Mouse (Mus musculus) forebrain, embryonic 14.5 days (tissue): ENCODE results near the gene Adm2. TPM values are rescaled to one million over a fixed set of nuclear protein-coding genes. Genes with fewer than 3 reads are reported as not detected.

Experiments used
- ATAC-seq: fragments of 200-750 bp; cut with Nextera tagmentation; 2 replicates; pipeline ENCODE4 v1.8.0; 2017; ENCODE audit warnings: mild to moderate bottlenecking, moderate library complexity
- DNase-seq: peaks from one replicate; pipeline ENCODE4 v3.0.0-alpha.2; 2015; ENCODE audit warnings: low spot score
- H3K27ac ChIP-seq: fragments of 300-500 bp; sonication (generic); 2 replicates; pipeline ENCODE4 v1.5.1; 2014; ENCODE audit warnings: low read depth, mild to moderate bottlenecking, control low read depth, low read length, moderate library complexity
- H3K27me3 ChIP-seq: fragments of 300-500 bp; sonication (generic); replicated peaks from 2 replicates; pipeline ENCODE4 v1.6.1; 2014; ENCODE audit warnings: low read length, control low read depth, mixed read lengths; ENCODE audit not compliant: control insufficient read depth, insufficient read depth
- H3K36me3 ChIP-seq: fragments of 300-500 bp; sonication (generic); 2 replicates; pipeline ENCODE4 v1.6.1; 2014; ENCODE audit warnings: low read length, control low read depth; ENCODE audit not compliant: control insufficient read depth, insufficient read depth
- H3K4me1 ChIP-seq: fragments of 300-500 bp; sonication (generic); 2 replicates; pipeline ENCODE4 v1.6.1; 2014; ENCODE audit warnings: antibody characterized with exemption, low read length, control low read depth; ENCODE audit not compliant: control insufficient read depth, insufficient read depth
- H3K4me2 ChIP-seq: fragments of 300-500 bp; sonication (generic); 2 replicates; pipeline ENCODE4 v1.6.1; 2014; ENCODE audit warnings: mild to moderate bottlenecking, control low read depth, low read length
- H3K4me3 ChIP-seq: fragments of 300-500 bp; sonication (generic); 2 replicates; pipeline ENCODE4 v1.5.1; 2014; ENCODE audit warnings: low read depth, low read length, control low read depth
- H3K9ac ChIP-seq: fragments of 300-500 bp; sonication (generic); 2 replicates; pipeline ENCODE4 v1.6.1; 2014; ENCODE audit warnings: mild to moderate bottlenecking, low read length, control low read depth, moderate library complexity
- H3K9me3 ChIP-seq: fragments of 300-500 bp; sonication (generic); replicated peaks from 2 replicates; pipeline ENCODE4 v1.6.1; 2016; ENCODE audit warnings: low read length, control low read depth, mixed read lengths; ENCODE audit not compliant: control insufficient read depth
- WGBS: fragments of 180-500 bp; shearing (Covaris S2); extraction: QIAGEN DNeasy Blood & Tissue Kit; methylation state at CpG from one replicate; pipeline ENCODE4 v1.1.7; 2014; 5-methylcytosine and 5-hydroxymethylcytosine counted together
- polyA plus RNA-seq: library from polyadenylated mRNA; unstranded; fragments of >200 nt; fragmentation: Nextera tagmentation; extraction: Ambion mirVana; gene quantifications from 2 replicates; pipeline ENCODE4 v1.2.1, GENCODE M21; 2014

Gene Adm2
- polyA plus RNA-seq, 1 experiment from 2014 or later, result not detected

DNA sequence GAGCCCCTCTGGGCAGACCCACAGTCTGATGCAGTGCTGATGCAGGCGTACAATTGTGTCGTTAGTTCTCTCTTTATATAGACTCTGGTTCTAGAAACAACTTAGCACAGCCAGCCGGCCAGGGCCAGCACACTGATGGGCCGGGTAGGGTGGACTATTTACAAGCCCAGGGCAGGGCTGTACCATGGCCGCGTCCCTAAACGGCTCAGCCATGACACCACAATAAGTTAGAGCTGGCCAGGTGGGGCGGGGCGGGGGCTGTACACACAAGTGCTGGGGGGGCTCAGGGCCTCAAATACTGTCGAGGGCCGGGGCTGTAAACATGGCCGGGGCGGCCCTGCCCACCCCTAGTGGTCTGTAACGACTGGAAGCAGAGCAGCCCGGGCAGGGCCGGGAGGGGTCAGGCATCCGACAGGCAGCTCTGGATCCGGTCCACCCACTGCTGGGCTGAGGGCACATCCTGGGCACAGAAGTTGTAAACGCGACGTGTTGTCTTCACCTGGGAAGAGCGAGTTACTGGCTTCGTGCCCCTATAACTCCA is 34.2 kb upstream of the Adm2 start:
- no peaks in the 10 kb centered on the region for H3K27me3 ChIP-seq
- no peaks in the 10 kb centered on the region for H3K4me1 ChIP-seq
- H3K9me3 ChIP-seq, result no peaks in the 10 kb centered on the region
- 88% methylated on average over 23 of the region's 23 CpGs for WGBS
- ATAC-seq (no peak; the same call in 1 of the 2 replicates), DNase-seq (no peak)
- H3K27ac ChIP-seq, result no peak overlapping the region
- no peak overlapping the region for H3K4me3 ChIP-seq
- H3K4me2 ChIP-seq, result no peak overlapping the region
- H3K9ac ChIP-seq, result no peak overlapping the region
- H3K36me3 ChIP-seq, result peaks cover 99% of the 10 kb centered on the region

DNA sequence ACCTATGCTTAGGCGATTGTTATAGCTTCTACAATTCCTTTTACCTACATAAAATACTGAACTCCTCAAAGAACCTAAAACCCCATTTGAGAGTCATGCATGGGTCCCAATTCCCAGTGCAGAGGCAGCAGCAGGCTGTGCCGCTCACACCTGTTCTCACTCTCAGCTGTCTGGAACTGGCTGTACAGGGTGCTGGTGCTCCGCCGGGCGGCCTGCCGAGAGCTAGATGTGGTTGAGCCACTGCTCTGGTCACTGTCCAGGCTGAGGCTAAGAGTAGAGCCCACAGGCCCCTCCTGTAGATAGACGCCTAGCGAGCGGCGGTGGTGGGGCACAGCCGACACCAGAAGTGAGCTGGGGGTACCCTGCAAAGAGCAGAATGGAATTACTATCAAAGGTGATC is 33.1 kb upstream of the Adm2 start:
- Histone ChIP-seq H3K4me1 (no peaks in the 10 kb centered on the region), H3K36me3 (peaks cover 99% of the 10 kb centered on the region), H3K27me3 (no peaks in the 10 kb centered on the region), H3K27ac (no peak overlapping the region), H3K4me2 (no peak overlapping the region), H3K9ac (no peak overlapping the region), H3K4me3 (no peak overlapping the region), H3K9me3 (no peaks in the 10 kb centered on the region)
- no peak for ATAC-seq
- whole genome bisulfite sequencing, result 96% methylated on average over 11 of the region's 11 CpGs
- no peak for DNase-seq

DNA sequence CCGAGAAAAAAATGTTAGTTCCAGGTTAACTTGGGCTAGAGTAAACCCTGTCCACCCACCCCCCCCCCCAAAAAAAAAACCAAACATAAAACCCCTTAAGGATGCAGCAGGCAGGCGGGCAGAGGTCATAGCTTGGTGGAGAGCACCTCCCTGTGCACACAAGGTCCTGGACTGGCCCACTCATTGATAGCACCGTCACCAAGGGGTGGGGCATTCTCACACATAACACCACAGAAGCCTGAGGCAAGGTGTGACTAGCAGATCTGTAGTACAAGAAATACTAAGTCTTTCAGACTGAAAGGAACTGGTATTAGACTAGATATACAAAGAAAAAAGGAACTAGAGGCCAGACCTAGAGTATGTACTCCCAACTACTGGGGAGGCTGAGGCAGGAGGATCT is 31.0 kb upstream of the Adm2 start:
- ATAC-seq (no peak), DNase-seq (no peak)
- no peak overlapping the region for H3K27ac ChIP-seq
- no peaks in the 10 kb centered on the region for H3K9me3 ChIP-seq
- H3K9ac ChIP-seq, result no peak overlapping the region
- no peak overlapping the region for H3K4me3 ChIP-seq
- H3K4me2 ChIP-seq, result no peak overlapping the region
- peaks cover 98% of the 10 kb centered on the region for H3K36me3 ChIP-seq
- H3K27me3 ChIP-seq, result no peaks in the 10 kb centered on the region
- no peaks in the 10 kb centered on the region for H3K4me1 ChIP-seq
- WGBS, result 92% methylated on average over 3 of the region's 3 CpGs

DNA sequence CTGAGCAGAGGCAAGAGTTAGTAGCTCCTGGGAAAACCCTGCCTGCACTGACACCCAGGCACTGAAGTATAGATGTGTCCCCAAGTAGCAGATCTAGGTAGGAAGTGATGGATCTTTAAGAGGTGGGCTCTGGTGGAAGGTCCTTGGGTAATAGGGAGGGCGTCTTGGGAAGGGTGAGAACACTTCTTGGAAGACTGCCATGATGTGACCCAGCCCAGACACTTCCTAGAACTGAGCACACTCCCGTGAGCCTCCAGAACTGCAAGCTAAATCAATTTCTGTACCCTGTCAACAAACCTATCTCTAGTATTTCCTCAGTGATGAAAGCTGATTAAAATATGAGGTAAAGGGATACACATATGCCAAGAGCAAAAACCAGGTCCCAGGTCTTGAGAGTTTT is 29.7 kb upstream of the Adm2 start:
- Histone ChIP-seq H3K4me3 (no peak overlapping the region), H3K36me3 (peaks cover 97% of the 10 kb centered on the region), H3K9me3 (no peaks in the 10 kb centered on the region), H3K27me3 (no peaks in the 10 kb centered on the region), H3K9ac (no peak overlapping the region), H3K4me1 (no peaks in the 10 kb centered on the region), H3K27ac (no peak overlapping the region), H3K4me2 (no peak overlapping the region)
- no peak for ATAC-seq
- WGBS, result 79% methylated on average over 2 of the region's 2 CpGs
- no peak for DNase-seq

DNA sequence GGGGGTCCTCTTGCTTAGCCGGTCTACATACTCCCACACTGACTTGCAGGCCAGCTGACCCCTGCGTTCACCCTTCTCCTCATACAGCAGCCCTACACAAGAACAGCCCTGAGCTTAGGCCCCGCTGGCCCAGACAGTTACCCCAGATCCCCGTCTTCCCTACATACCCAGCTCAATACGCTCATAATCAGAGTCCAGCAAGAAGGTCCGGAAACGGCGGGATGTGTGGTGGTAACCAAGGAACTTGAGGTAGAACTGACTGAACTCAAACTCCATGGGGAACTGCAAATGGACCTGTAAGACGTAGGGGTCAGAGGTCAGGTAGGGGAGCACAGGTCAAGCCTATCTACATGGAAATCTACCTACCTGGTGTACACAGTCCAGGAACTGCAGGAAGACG is 28.7 kb upstream of the Adm2 start:
- WGBS, result 92% methylated on average over 10 of the region's 10 CpGs
- no peak for DNase-seq
- H3K4me2 ChIP-seq, result no peak overlapping the region
- H3K4me1 ChIP-seq, result no peaks in the 10 kb centered on the region
- H3K9ac ChIP-seq, result no peak overlapping the region
- no peaks in the 10 kb centered on the region for H3K27me3 ChIP-seq
- H3K4me3 ChIP-seq, result no peak overlapping the region
- H3K27ac ChIP-seq, result no peak overlapping the region
- peaks cover 93% of the 10 kb centered on the region for H3K36me3 ChIP-seq
- H3K9me3 ChIP-seq, result no peaks in the 10 kb centered on the region
- no peak for ATAC-seq

DNA sequence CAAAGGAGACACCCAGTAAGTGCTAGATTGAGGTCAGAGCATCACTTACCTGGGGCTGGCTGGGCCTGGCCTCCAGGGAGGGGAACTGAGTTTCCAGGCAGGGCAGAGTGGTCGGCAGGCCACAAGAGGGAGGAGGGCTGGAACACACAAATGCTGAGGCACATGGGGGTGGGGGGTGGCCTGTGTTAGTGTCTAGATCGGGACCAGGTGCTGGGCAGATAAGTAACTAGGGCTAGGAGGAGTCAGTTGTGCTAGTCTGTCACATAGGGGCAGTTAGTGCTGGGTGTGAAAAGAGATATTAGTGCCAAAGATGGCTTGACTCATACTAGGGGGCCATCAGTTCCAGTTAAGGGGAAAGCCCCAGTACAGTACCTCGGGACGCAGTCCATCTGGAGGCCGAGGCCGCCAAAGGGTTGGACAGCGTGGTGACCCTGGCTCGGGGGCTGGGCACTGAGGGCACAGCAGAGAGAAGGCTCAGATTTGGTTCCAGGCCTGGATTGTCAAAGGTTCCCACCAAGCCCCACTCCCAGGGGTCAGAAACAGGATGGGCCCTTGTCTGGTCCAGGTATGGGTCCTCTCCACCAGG is 26.8 kb upstream of the Adm2 start:
- no peak for ATAC-seq
- Histone ChIP-seq H3K27ac (no peak overlapping the region), H3K9ac (no peak overlapping the region), H3K27me3 (no peaks in the 10 kb centered on the region), H3K4me3 (no peak overlapping the region), H3K36me3 (peaks cover 91% of the 10 kb centered on the region), H3K4me2 (no peak overlapping the region), H3K9me3 (no peaks in the 10 kb centered on the region), H3K4me1 (no peaks in the 10 kb centered on the region)
- DNase-seq, result no peak
- 96% methylated on average over 8 of the region's 8 CpGs for WGBS

DNA sequence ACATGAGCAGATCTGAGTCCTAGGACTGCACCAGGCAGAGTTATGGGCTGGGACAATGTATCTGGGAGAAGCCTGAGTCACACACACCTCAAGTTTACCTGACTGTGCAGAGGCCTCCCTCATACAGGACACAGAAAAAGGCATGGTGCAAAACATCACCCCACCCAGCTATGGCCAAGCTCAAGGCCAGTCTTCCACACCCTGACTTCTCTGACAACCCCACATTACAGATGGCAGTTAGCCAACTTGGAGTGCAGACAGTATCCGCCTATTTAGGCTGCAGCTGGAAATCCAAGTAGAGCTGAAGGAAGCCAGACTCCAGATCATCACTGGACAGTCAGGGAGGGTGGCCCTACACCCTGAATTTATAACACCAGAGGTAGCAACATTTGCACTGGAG is 26.1 kb upstream of the Adm2 start:
- 70% methylated on average over 1 of the region's 1 CpGs for WGBS
- Histone ChIP-seq H3K27ac (no peak overlapping the region), H3K9me3 (no peaks in the 10 kb centered on the region), H3K4me3 (no peak overlapping the region), H3K9ac (no peak overlapping the region), H3K4me2 (no peak overlapping the region), H3K4me1 (no peaks in the 10 kb centered on the region), H3K36me3 (peaks cover 91% of the 10 kb centered on the region), H3K27me3 (no peaks in the 10 kb centered on the region)
- ATAC-seq (no peak), DNase-seq (no peak)

DNA sequence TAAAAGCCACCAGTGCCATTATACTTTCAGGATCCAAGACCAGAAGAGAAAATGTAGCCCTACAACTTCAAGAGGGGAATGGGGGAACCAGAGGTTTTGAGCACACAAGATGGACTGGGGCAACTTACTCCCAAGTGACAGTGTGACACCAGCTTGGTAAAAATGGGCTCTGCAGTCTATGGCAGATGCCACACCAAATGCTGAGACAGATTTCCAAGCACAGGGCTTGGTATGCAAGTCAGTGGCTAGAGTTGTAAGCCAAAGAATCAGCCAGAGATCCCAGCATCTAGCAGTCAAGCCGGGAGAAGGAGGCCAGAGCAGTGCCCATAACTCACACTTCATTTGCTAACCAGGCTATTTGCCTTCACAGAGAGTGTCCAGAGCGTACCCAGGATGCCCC is 24.8 kb upstream of the Adm2 start:
- DNase-seq (no peak), ATAC-seq (no peak)
- Histone ChIP-seq H3K27ac (no peak overlapping the region), H3K4me3 (no peak overlapping the region), H3K9me3 (no peaks in the 10 kb centered on the region), H3K9ac (no peak overlapping the region), H3K36me3 (peaks cover 91% of the 10 kb centered on the region), H3K4me1 (no peaks in the 10 kb centered on the region), H3K27me3 (no peaks in the 10 kb centered on the region), H3K4me2 (no peak overlapping the region)
- WGBS, result 93% methylated on average over 2 of the region's 2 CpGs

DNA sequence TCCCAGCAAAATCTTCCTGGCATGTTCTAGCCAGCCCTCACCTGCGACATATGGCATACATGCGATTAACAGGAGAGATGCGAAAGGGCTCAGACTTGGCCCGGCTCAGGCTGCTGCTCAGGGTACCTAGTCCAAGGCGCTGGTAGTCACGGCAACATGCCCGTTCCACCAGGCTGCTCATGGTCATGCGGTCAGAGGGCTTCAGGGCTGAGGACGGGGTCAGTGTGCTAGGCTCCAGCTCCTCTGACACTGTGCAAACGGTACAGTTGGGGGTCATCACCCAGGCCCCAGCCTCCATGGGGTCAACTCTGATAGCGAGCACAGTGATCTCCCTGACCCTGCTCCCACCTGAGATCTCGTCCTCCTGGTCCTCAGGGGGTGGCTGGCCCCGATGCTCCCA is 22.3 kb upstream of the Adm2 start:
- 94% methylated on average over 13 of the region's 13 CpGs for WGBS
- H3K27ac ChIP-seq, result no peak overlapping the region
- H3K4me1 ChIP-seq, result no peaks in the 10 kb centered on the region
- peaks cover 91% of the 10 kb centered on the region for H3K36me3 ChIP-seq
- no peaks in the 10 kb centered on the region for H3K9me3 ChIP-seq
- DNase-seq, result no peak
- no peak for ATAC-seq
- H3K9ac ChIP-seq, result no peak overlapping the region
- no peaks in the 10 kb centered on the region for H3K27me3 ChIP-seq
- H3K4me3 ChIP-seq, result no peak overlapping the region
- H3K4me2 ChIP-seq, result no peak overlapping the region
